Mouse (Mus musculus) CH12.LX (cell line): ENCODE measurements around the gene Vldlr.

Experiments
- CHD1 ChIP-seq: IDR thresholded peaks from 2 replicates; pipeline ENCODE4 v1.6.1; 2012; ENCODE audit warnings: low read depth, low read length, improper control_type of control experiment, inconsistent platforms
- CTCF ChIP-seq, 2 experiments: IDR thresholded peaks in 1 of 2; conservative IDR thresholded peaks in 1 of 2; 2 replicates each; pipeline ENCODE4 v1.5.1; 2011 to 2012; ENCODE audit warnings: low read depth in 2 of 2, low read length in 2 of 2, improper control_type of control experiment in 1 of 2, inconsistent platforms in 1 of 2, mild to moderate bottlenecking in 1 of 2, moderate library complexity in 1 of 2
- EP300 ChIP-seq: IDR thresholded peaks from 2 replicates; pipeline ENCODE4 v1.6.1; 2011; ENCODE audit warnings: low read length, improper control_type of control experiment
- GABPA ChIP-seq: IDR thresholded peaks from 2 replicates; pipeline ENCODE4 v1.6.1; 2012; ENCODE audit warnings: low read depth, low read length, improper control_type of control experiment, inconsistent platforms; ENCODE audit not compliant: insufficient replicate concordance
- MAFK ChIP-seq: IDR thresholded peaks from 2 replicates; pipeline ENCODE4 v1.6.1; 2011; ENCODE audit warnings: low read length, improper control_type of control experiment; ENCODE audit not compliant: insufficient replicate concordance
- MXI1 ChIP-seq: IDR thresholded peaks from 2 replicates; pipeline ENCODE4 v1.6.1; 2011; ENCODE audit warnings: mild to moderate bottlenecking, low read depth, low read length, improper control_type of control experiment
- NRF1 ChIP-seq: IDR thresholded peaks from 2 replicates; pipeline ENCODE4 v1.6.1; 2014; ENCODE audit warnings: low read depth, mild to moderate bottlenecking, inconsistent platforms, low read length, improper control_type of control experiment, moderate library complexity
- POLR2A ChIP-seq: IDR thresholded peaks from 2 replicates; pipeline ENCODE4 v1.6.1; 2011; ENCODE audit warnings: low read depth, mild to moderate bottlenecking, improper control_type of control experiment, low read length
- POLR2AphosphoS2 ChIP-seq: IDR thresholded peaks from 2 replicates; pipeline ENCODE4 v1.6.1; 2011; ENCODE audit warnings: low read depth, low read length, improper control_type of control experiment
- SMC3 ChIP-seq: IDR thresholded peaks from 2 replicates; pipeline ENCODE4 v1.6.1; 2011; ENCODE audit warnings: low read depth, low read length, improper control_type of control experiment
- TBP ChIP-seq: conservative IDR thresholded peaks from 2 replicates; pipeline ENCODE4 v1.6.1; 2011; ENCODE audit warnings: low read depth, low read length, improper control_type of control experiment
- USF2 ChIP-seq: conservative IDR thresholded peaks from 2 replicates; pipeline ENCODE4 v1.6.1; 2011; ENCODE audit warnings: low read depth, low read length, improper control_type of control experiment

GRCm38 (mm10) chr19:27175617-27176016 is 40.7 kb upstream of the Vldlr start:
- no peak for TF ChIP-seq POLR2A
- no peak for TF ChIP-seq SMC3
- no peak for TF ChIP-seq TBP
- TF ChIP-seq CTCF (conservative IDR thresholded peaks at IDR 0.05 in 1 of 2, IDR thresholded peaks at IDR 0.05 in 1 of 2; ENCODE audit: low read depth in 2 of 2, low read length in 2 of 2) = no peak
- no peak for TF ChIP-seq MAFK
- no peak for TF ChIP-seq GABPA
- TF ChIP-seq EP300 = no peak
- no peak for TF ChIP-seq CHD1
- no peak for TF ChIP-seq NRF1
- no peak for TF ChIP-seq USF2
- TF ChIP-seq POLR2AphosphoS2 = no peak
- no peak for TF ChIP-seq MXI1
